Mouse (Mus musculus) midbrain, embryonic 11.5 days (tissue): Measurements from ENCODE around the gene Otulinl. TPM values are rescaled to one million over a fixed set of nuclear protein-coding genes. Genes with fewer than 3 reads are reported as not detected.

Source experiments
- polyA plus RNA-seq: library from polyadenylated mRNA; unstranded; fragments of >200 nt; fragmentation: Nextera tagmentation; extraction: Ambion mirVana; gene quantifications from 2 replicates; pipeline ENCODE4 v1.2.1, GENCODE M21; 2014

The Otulinl gene
- polyA plus RNA-seq, 1 experiment from 2014 or later = 6.1 TPM

Other genes starting within 250 kb of the Otulinl start
- gene Ank, start 214.9 kb downstream of the Otulinl start, polyA plus RNA-seq = 8.2 and 8.6 TPM in 2 replicates
- gene Otulin, start 50.9 kb downstream of the Otulinl start, polyA plus RNA-seq = 33.3 and 34.0 TPM in 2 replicates